Mouse (Mus musculus) lung, embryonic 14.5 days (tissue): Measurements from ENCODE around the gene Sf3a2. TPM values are rescaled to one million over a fixed set of nuclear protein-coding genes. Genes with fewer than 3 reads are reported as not detected.
"Not testable (repeated sequence)": the region's sequence is repeated elsewhere in the genome, so short reads cannot be mapped to it uniquely, and the experiment has no call there.

Experiments used
- ATAC-seq: fragments of 200-750 bp; cut with Nextera tagmentation; 2 replicates; pipeline ENCODE4 v1.8.0; 2017; ENCODE audit warnings: mild to moderate bottlenecking, moderate TSS enrichment, moderate library complexity; ENCODE audit not compliant: insufficient read depth
- DNase-seq: peaks from one replicate; pipeline ENCODE4 v3.0.0-alpha.2; 2015
- H3K27ac ChIP-seq: fragments of 300-500 bp; sonication (generic); 2 replicates; pipeline ENCODE4 v1.5.1; 2014; ENCODE audit warnings: low read depth, mild to moderate bottlenecking, moderate library complexity
- H3K27me3 ChIP-seq: fragments of 300-500 bp; sonication (generic); 2 replicates; pipeline ENCODE4 v1.6.1; 2014; ENCODE audit warnings: low read length, control low read depth; ENCODE audit not compliant: insufficient read depth
- H3K36me3 ChIP-seq: fragments of 300-500 bp; sonication (generic); 2 replicates; pipeline ENCODE4 v1.6.1; 2014; ENCODE audit warnings: control low read depth; ENCODE audit not compliant: insufficient read depth
- H3K4me1 ChIP-seq: fragments of 300-500 bp; sonication (generic); 2 replicates; pipeline ENCODE4 v1.6.1; 2014; ENCODE audit warnings: antibody characterized with exemption, control low read depth; ENCODE audit not compliant: insufficient read depth
- H3K4me2 ChIP-seq: fragments of 300-500 bp; sonication (generic); 2 replicates; pipeline ENCODE4 v1.6.1; 2014; ENCODE audit warnings: mild to moderate bottlenecking
- H3K4me3 ChIP-seq: fragments of 300-500 bp; sonication (generic); 2 replicates; pipeline ENCODE4 v1.5.1; 2014; ENCODE audit warnings: low read depth, low read length
- H3K9ac ChIP-seq: fragments of 300-500 bp; sonication (generic); 2 replicates; pipeline ENCODE4 v1.6.1; 2014
- H3K9me3 ChIP-seq: fragments of 300-500 bp; sonication (generic); 2 replicates; pipeline ENCODE4 v1.6.1; 2016; ENCODE audit warnings: low read depth, low read length, control low read depth
- CTCF ChIP-seq: IDR thresholded peaks from 2 replicates; pipeline ENCODE4 v1.5.1; 2016; ENCODE audit warnings: antibody characterized with exemption, low read depth
- WGBS: fragments of 180-500 bp; shearing (Covaris S2); extraction: QIAGEN DNeasy Blood & Tissue Kit; methylation state at CpG from one replicate; pipeline ENCODE4 v1.1.7; 2014; 5-methylcytosine and 5-hydroxymethylcytosine counted together
- polyA plus RNA-seq: library from polyadenylated mRNA; unstranded; fragments of >200 nt; fragmentation: Nextera tagmentation; extraction: Ambion mirVana; gene quantifications from 2 replicates; pipeline ENCODE4 v1.2.1, GENCODE M21; 2014

The Sf3a2 gene
- polyA plus RNA-seq, 1 experiment from 2014 or later = 98.4 TPM

- H3K27ac ChIP-seq = peak within 1 kb of the TSS; percentile 89
- no peaks in the 10 kb centered on the region for H3K9me3 ChIP-seq
- no peak for TF ChIP-seq CTCF
- peak within 1 kb of the TSS; percentile 97 for H3K4me2 ChIP-seq
- peaks cover 24% of the 10 kb centered on the region for H3K36me3 ChIP-seq
- peak; percentile 97 for ATAC-seq
- peak; percentile 100 for DNase-seq
- peak within 1 kb of the TSS; percentile 85 for H3K9ac ChIP-seq
- H3K4me1 ChIP-seq = no peaks in the 10 kb centered on the region
- peak within 1 kb of the TSS; percentile 65 for H3K4me3 ChIP-seq
- no peaks in the 10 kb centered on the region for H3K27me3 ChIP-seq
- WGBS = under 1% methylated on average over 77 of the region's 82 CpGs
Measured at GRCm38 (mm10) chr10:80826151-80827062, 28.4 kb downstream of the Sf3a2 start, which contains the start of gene Oaz1. Oaz1 (plus strand) TSS chr10:80826656.

- ATAC-seq = no peak
- WGBS = 6% methylated on average over 29 of the region's 29 CpGs
- Histone ChIP-seq H3K9ac (peak overlapping the region; percentile 85), H3K4me3 (peak overlapping the region; percentile 65), H3K4me1 (no peaks in the 10 kb centered on the region), H3K9me3 (no peaks in the 10 kb centered on the region), H3K27ac (peak overlapping the region; percentile 89), H3K36me3 (peaks cover 24% of the 10 kb centered on the region), H3K27me3 (no peaks in the 10 kb centered on the region), H3K4me2 (peak overlapping the region; percentile 97)
- TF ChIP-seq CTCF = no peak
- no peak for DNase-seq
Measured at GRCm38 (mm10) chr10:80827063-80827869, 29.3 kb downstream of the Sf3a2 start.

- TF ChIP-seq CTCF = no peak
- Histone ChIP-seq H3K27ac (no peak overlapping the region), H3K27me3 (no peaks in the 10 kb centered on the region), H3K9me3 (no peaks in the 10 kb centered on the region), H3K4me1 (no peaks in the 10 kb centered on the region), H3K36me3 (peaks cover 24% of the 10 kb centered on the region), H3K9ac (peak overlapping the region; percentile 85), H3K4me2 (peak overlapping the region; percentile 97), H3K4me3 (peak overlapping the region; percentile 65)
- no peak for ATAC-seq
- DNase-seq = no peak
- 64% methylated on average over 8 of the region's 10 CpGs for WGBS
Measured at GRCm38 (mm10) chr10:80827870-80828420, 29.9 kb downstream of the Sf3a2 start.

GRCm38 (mm10) chr10:80828587-80828986, 30.6 kb downstream of the Sf3a2 start:
- WGBS = 79% methylated on average over 9 of the region's 9 CpGs
- H3K4me1 ChIP-seq, H3K27ac ChIP-seq, DNase-seq, H3K9me3 ChIP-seq, H3K27me3 ChIP-seq, ATAC-seq, H3K9ac ChIP-seq: not testable (repeated sequence)
- peak overlapping the region; percentile 97 for H3K4me2 ChIP-seq
- peak overlapping the region; percentile 65; the same call in 1 of the 2 replicates for H3K4me3 ChIP-seq
- H3K36me3 ChIP-seq = peaks cover 24% of the 10 kb centered on the region

- WGBS = 61% methylated on average over 1 of the region's 1 CpGs
- no peak overlapping the region for H3K9ac ChIP-seq
- DNase-seq = no peak
- peaks cover 24% of the 10 kb centered on the region for H3K36me3 ChIP-seq
- H3K27me3 ChIP-seq = peaks cover 14% of the 10 kb centered on the region
- no peak overlapping the region for H3K27ac ChIP-seq
- no peak overlapping the region for H3K4me3 ChIP-seq
- no peak for ATAC-seq
- no peaks in the 10 kb centered on the region for H3K9me3 ChIP-seq
- TF ChIP-seq CTCF = no peak
- H3K4me2 ChIP-seq = no peak overlapping the region
- no peaks in the 10 kb centered on the region for H3K4me1 ChIP-seq
Measured at GRCm38 (mm10) chr10:80829359-80830278, 31.6 kb downstream of the Sf3a2 start.

GRCm38 (mm10) chr10:80831136-80831535, 33.1 kb downstream of the Sf3a2 start:
- H3K9ac ChIP-seq = no peak overlapping the region
- WGBS = 4% methylated on average over 9 of the region's 9 CpGs
- peaks cover 24% of the 10 kb centered on the region for H3K36me3 ChIP-seq
- H3K27ac ChIP-seq = no peak overlapping the region
- TF ChIP-seq CTCF = no peak
- no peaks in the 10 kb centered on the region for H3K9me3 ChIP-seq
- H3K4me2 ChIP-seq = no peak overlapping the region
- DNase-seq = peak; percentile 78
- peaks cover 29% of the 10 kb centered on the region for H3K27me3 ChIP-seq
- H3K4me1 ChIP-seq = no peaks in the 10 kb centered on the region
- 0 out of 2 replicates have a peak, but pooled peaks have one; percentile 2 for ATAC-seq
- no peak overlapping the region for H3K4me3 ChIP-seq
